Mouse (Mus musculus) thymus, postnatal 25 days (tissue): ENCODE measurements around the gene Dppa4.

Experiments used
- DNase-seq: peaks from one replicate; pipeline ENCODE4 v3.0.0; 2022

Dppa4 gene

DNA sequence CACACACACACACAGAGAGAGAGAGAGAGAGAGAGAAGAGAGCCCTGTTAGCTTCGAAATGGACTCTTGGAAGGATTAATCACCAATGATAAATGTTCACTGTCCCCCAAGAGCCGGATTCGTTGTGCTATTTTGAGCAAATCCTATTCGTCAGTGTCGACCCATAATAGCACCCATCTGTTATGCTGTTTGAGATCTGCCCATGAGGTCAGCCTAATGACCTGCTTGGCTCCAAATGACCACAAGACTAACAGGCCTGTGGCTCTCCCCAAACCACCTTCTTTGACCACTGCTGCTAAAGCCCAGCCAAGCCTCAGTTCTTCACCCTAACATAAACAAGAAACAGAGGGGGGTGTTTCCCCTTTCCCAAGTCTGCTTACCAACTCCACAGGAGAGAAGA is 43.4 kb downstream of the Dppa4 start:
- no peak for DNase-seq

DNA sequence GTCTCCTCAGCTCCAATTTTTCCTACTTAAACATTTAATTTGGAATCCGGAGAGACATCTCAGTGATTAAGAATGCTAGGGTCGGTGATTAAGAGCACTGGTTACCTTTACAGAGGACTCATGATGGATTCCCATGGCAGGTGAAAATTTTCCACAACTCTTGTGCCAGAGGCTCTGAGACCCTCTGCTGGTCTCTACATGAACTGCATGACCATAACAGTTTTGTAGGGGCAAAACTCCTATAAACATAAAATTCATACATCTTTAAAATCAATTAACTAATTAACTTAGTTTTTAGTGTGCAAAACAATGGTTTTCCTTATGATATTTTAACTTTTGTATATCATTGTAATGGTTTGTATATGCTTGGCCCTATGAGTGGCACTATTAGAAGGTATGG is 44.9 kb downstream of the Dppa4 start:
- no peak for DNase-seq

DNA sequence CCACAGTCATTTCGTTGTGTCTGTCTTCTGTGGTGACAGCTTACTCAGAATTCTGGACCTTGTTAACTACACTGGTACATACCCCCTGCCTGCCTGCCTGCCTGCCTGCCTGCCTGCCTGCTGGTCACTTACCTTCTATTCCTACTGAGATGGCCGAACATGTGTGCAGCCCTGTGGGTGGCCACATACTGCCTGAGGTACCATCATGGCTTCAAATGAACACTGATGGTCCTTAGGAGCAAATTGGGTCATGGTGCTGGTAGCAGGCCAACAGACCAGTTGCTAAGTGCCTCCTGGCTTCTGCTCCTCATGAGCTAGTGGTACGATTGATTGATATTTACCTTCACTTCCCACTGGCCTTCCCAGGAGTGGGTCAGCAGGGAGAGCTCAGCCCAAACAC is 48.3 kb downstream of the Dppa4 start:
- DNase-seq, result no peak

DNA sequence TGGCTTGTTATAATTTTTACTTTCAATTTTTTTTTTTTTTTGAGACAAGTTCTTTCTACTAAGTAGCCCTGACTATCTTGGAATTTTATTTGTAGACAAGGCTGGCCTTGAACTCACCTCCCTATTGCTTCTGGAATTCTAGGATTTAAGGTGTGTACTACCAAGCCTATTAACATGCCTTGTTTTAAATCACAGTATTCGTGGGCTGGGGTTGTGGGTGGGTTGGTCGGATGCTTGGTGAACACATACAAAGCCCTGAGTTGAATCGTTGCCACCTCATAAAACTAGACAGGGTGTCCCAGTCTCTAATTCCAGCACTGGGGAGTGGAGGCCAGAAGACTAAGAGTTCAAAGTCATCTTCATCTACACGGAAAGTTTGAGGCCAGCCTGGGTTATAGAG is 51.8 kb downstream of the Dppa4 start:
- DNase-seq, result no peak
